Mouse (Mus musculus) adrenal gland, adult 8-10 months (tissue): ENCODE measurements around the gene Ncor2. TPM values are rescaled to one million over a fixed set of nuclear protein-coding genes. Genes with fewer than 3 reads are reported as not detected.

Source experiments
- DNase-seq: peaks from one replicate; pipeline ENCODE4 v3.0.0; 2022
- total RNA-seq, 4 experiments: library from RNA; stranded (reverse); gene quantifications; 2 replicates each; pipeline ENCODE4 v1.2.4; 2022

Gene Ncor2
- total RNA-seq, 4 experiments from 2014 or later, result 188 to 380 (median 257) TPM

- DNase-seq, result peak; percentile 61
These were observed 10.9 kb downstream of the Ncor2 start for GRCm38 (mm10) chr5:125168101-125168500.

GRCm38 (mm10) chr5:125167524-125167923 is 11.5 kb downstream of the Ncor2 start:
- DNase-seq, result no peak

DNA sequence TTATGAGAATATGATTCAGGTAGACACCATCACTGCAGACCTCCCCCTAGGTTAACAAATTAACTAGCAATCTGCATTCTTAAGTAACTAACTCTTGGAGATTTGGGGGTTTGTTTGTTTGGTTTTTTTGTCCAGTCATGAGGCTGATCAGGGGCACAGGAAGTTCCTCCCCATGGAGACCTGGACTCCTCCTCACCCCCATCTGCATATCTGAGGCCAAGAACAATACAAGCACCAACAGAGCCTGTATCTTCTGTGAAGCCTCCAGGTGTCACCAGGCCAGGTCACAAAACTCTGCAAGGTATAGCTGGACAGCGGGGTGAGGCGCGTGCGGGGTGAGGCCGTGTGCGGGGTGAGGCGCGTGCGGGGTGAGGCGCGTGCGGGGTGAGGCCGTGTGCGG is 13.0 kb downstream of the Ncor2 start:
- no peak for DNase-seq

GRCm38 (mm10) chr5:125164465-125165167 is 14.4 kb downstream of the Ncor2 start:
- DNase-seq, result peak; percentile 84

DNA sequence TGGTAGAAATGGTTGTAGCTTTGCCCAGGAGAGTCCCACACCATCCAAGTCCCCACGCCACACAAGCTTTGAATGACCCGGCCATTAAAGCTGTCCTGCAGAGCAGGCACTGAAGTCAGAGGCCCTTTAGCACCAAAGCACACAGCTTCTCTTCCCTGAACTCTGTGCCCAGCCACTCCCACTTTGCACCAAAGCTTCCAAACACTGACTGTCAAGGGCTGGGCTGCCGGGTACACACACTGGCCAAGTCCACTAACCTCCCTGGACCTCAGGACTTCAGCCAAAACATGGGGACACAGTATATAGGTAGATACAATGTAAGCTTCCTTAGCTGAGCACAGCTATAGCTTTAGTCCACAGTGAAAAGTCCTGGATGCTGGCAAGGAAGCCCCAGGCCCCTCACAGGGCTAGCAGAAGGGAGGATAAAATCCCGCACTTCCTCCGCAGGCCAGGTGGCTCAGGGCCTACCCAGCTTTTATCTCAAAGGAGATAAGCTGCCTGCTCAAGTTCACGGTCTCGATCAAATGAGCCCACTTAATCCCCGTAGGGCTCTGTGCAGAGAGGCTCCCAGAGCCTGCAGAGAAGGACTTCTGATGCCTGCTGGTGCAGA is 15.5 kb downstream of the Ncor2 start:
- DNase-seq, result no peak

DNA sequence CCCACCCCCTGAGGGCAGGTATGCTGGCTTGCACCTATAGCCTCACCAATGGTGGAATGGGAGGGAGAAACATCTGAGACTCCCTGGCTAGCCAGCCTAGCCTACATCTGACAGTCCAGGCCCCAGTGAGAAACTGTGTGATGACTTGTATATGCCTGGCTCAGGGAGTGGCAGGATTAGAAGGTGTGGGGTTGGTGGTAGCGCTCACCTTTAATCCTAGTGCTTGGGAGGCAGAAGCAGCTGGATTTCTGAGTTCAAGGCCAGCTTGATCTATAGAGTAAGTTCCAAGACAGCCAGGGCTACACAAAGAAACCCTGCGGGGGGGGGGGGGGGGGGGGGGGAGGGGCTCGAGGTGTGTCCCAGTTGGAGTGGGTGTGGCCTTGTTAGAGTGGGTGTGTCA is 16.6 kb downstream of the Ncor2 start:
- DNase-seq, result no peak

DNA sequence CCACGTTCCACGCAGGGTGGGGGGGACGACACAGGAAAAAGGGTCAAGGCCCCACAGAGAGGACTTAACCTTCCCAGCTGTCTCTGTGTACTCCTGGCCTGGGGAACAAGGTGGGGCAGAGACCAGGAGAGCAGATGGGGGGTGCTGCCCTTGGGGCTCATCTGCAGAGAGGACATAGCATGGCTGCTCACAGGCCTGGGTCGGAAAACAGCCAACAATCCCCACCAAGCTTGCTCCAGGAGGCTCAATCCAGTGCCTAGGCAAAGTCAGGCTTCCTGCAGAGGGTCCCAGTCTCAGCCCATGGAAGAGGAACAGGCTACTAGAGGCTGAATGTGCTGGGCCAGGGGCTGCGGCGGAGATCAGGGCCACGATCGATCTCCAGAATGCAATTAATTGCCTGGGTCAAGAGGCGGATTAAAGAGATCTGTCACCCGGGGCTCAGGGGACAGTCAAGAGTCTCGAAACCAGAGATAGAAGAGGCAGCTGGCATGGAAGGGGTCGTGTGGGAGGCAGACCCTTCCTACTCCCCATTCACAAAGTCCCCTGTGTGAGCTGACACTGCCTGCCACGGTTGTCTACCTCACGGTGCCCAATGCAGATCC is 19.1 kb downstream of the Ncor2 start:
- DNase-seq, result no peak

GRCm38 (mm10) chr5:125159293-125159692 is 19.7 kb downstream of the Ncor2 start:
- no peak for DNase-seq

DNA sequence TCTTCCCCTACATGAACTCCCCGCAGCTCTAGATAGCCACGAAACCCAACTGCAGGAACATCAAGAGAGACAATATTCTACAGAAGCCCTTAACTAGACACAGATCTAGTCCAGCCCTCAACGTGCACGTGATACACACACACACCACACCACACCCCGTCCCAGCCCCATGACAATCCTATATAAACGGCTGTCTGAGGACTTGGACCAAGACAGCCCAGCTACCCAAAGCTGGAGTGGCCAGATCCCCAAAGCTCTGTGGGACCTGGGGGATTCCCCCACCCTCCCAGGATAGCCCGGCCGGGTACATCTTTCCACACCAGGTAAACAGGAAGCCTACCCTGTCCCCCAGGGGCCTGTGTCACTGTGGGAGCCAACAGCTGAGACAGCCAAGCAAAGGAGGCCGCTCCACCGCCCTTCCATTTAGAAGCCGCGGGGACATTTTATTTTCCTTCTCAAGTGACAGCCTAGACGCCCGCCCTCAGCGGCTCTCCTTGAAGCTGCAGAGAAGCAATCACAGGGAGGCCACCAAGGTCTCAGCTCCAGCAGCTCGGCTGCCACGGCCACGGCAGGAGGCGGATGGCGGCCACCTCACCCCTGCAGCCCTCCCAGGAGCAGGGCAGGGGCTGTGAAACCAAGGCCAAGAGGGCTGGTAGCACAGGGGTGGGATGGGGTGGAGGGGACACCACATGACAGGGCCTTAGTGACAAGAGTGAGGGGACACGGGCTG is 20.6 kb downstream of the Ncor2 start:
- DNase-seq, result peak; percentile 77

- DNase-seq, result no peak
These were observed 21.5 kb downstream of the Ncor2 start for GRCm38 (mm10) chr5:125157375-125158033.

- no peak for DNase-seq
These were observed 22.4 kb downstream of the Ncor2 start for GRCm38 (mm10) chr5:125156418-125157205.

DNA sequence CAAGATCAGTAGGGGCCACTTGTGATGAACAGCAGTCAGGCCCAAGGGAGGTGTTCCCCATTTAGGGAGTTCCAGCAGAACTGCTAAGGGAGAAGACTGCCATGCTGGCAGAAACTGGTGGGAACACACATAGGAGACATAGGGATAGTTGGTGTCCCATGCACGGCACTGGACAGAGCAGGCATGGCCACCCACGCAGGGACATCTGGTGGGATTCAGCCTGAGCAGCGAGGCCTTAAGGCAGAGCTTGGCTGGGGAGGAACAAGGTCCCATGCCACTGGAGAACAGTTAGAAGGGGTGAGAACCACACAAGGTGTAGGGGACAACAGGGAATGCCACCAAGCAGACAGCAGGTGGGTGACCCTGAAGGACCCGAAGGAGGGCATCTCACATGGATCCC is 23.6 kb downstream of the Ncor2 start:
- DNase-seq, result no peak

DNA sequence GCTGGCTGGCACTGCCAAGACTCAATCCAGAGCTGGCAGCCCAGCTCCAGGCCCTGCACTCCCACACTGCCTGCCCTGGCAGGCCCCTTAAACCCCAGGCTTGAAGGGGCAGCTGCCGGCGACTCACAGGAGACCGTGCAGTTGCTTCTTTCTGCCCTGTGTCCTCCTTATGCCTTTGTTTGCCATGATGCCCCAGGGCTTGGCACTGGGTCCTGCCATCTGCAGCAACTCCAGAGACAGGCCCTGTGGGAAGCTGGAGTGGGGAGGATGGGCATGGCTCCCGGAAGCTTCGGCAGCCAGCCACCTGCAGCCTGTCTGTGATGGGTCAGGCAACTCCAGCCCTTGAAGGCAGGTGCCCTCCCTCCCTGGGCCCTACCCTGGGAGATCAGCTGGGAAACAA is 24.0 kb downstream of the Ncor2 start:
- DNase-seq, result no peak

DNA sequence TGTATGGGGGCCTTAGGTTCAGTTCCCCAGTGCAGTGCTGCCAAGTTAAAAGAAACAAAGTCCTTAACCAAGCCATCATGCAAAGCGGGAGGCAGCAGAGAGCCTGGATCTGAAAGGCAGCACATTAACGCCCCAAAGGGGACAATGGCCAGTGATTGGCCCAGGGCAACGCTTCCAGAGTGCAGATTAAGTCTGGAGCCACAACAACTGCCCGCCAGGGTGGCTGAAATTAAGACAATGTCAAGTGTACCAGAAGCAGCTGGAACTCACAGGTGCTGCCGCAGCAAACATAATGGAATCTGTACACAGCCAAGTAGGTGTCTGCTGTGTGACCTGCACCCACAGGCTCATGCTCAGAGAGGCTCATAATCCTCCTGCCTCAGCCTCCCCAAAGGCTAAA is 24.8 kb downstream of the Ncor2 start:
- DNase-seq, result no peak

DNA sequence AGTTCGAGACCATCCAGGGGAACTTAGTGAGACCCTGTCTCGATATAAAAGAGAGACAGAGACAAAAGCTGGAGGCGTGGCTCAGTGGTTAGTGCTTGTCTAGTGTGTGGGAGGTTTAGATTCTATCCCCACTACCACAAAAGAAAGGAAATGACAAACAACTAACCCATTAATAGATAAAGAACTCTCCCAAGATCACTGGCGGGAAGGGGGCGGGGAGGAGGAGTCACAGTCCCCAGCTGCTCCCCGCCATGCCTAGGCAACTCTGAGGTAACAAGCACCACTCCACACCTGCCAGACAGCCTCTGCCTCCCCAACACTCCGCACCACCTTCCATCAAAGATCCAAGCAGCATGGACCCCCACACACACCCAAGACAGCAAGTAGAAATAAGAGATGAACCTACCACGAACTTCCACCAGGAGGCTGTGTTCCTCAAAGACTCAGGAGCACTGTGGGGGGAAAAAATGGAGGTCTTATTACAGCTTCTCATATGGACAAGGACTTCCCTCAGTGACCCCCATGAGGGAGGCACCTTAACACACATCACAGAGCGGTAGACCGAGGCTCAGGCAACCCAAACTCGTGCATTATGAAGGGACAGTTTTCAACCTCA is 25.7 kb downstream of the Ncor2 start:
- no peak for DNase-seq

DNA sequence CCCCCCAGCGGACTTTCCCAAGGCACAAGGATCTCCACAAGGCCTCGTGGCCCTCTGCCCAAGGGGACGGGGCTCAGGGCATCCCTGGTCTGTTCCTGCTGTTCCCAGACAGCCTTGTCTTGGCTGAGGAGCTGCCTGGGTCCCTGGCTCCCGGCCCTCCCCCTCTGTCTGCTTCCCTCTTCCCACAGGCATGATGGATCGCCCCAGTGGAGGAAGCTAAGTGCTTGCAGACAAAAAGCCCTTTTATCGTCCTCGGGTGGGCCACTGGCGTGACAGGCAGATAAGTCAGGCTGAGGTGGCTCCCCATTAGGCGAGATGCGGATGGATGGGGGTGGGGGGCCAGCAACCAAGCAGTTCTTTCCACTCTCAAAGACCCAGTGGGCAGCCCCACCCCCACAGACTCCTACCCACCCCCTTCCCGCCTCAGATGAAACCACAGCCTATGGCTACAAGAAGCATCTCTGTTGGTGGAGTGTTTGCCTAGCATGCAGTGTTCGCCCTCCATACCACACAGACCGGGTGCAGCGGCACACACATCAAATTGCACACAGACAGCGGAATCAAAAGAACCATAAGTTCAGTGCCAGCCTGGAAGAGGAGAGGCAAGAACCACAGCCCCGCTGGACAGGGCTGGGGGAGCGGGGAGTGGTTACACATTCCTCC is 27.0 kb downstream of the Ncor2 start:
- DNase-seq, result no peak

GRCm38 (mm10) chr5:125150951-125151564 is 28.0 kb downstream of the Ncor2 start:
- DNase-seq, result no peak

GRCm38 (mm10) chr5:125149142-125149541 is 29.9 kb downstream of the Ncor2 start:
- no peak for DNase-seq

GRCm38 (mm10) chr5:125148686-125149085 is 30.3 kb downstream of the Ncor2 start:
- DNase-seq, result no peak

- DNase-seq, result no peak
These were observed 30.8 kb downstream of the Ncor2 start for GRCm38 (mm10) chr5:125148173-125148572.
